Mouse (Mus musculus) MEL (cell line): Measurements from ENCODE around the gene Nsmce3. TPM values are rescaled to one million over a fixed set of nuclear protein-coding genes. Genes with fewer than 3 reads are reported as not detected.

ENCODE experiments used
- DNase-seq: peaks from one replicate; pipeline ENCODE4 v3.0.0; 2011; ENCODE audit warnings: low read depth, low spot score
- H3K27ac ChIP-seq: 2 replicates; pipeline ENCODE4 v1.5.1; 2012; ENCODE audit warnings: low read depth, mild to moderate bottlenecking, control low read depth, low read length, moderate library complexity; ENCODE audit not compliant: control insufficient read depth
- H3K27me3 ChIP-seq, 2 experiments: fragments of 150-350 bp in 1 of 2; sonication (generic) in 1 of 2; 2 replicates each; pipeline ENCODE4 v1.6.1; 2012; ENCODE audit warnings: low read length in 2 of 2, mild to moderate bottlenecking in 2 of 2, improper control_type of control experiment in 1 of 2, moderate library complexity in 1 of 2; ENCODE audit not compliant: insufficient read depth in 2 of 2, control insufficient read depth in 1 of 2
- H3K36me3 ChIP-seq, 2 experiments: 2 replicates each; pipeline ENCODE4 v1.6.1; 2012 to 2014; ENCODE audit warnings: low read length in 2 of 2, improper control_type of control experiment in 1 of 2, inconsistent platforms in 1 of 2, mild to moderate bottlenecking in 1 of 2; ENCODE audit not compliant: insufficient read depth in 2 of 2, control insufficient read depth in 1 of 2
- H3K4me1 ChIP-seq, 2 experiments: fragments of 150-350 bp in 1 of 2; sonication (generic) in 1 of 2; 2 replicates each; pipeline ENCODE4 v1.6.1; 2012; ENCODE audit warnings: low read length in 2 of 2, improper control_type of control experiment in 1 of 2, mild to moderate bottlenecking in 1 of 2; ENCODE audit not compliant: insufficient read depth in 2 of 2, control insufficient read depth in 1 of 2
- H3K4me3 ChIP-seq, 2 experiments: fragments of 150-350 bp in 1 of 2; sonication (generic) in 1 of 2; 2 replicates each; pipeline ENCODE4 v1.5.1; 2012; ENCODE audit warnings: low read depth in 2 of 2, low read length in 2 of 2, mild to moderate bottlenecking in 2 of 2, moderate library complexity in 2 of 2, control low read depth in 1 of 2, improper control_type of control experiment in 1 of 2; ENCODE audit not compliant: control insufficient read depth in 1 of 2, insufficient read depth in 1 of 2
- H3K79me2 ChIP-seq: 2 replicates; pipeline ENCODE4 v1.6.1; 2012; ENCODE audit warnings: mild to moderate bottlenecking, low read length, moderate library complexity; ENCODE audit not compliant: control insufficient read depth, poor library complexity, insufficient read depth
- H3K9ac ChIP-seq: 2 replicates; pipeline ENCODE4 v1.6.1; 2012; ENCODE audit warnings: low read depth, mild to moderate bottlenecking, control low read depth, low read length, moderate library complexity; ENCODE audit not compliant: control insufficient read depth, poor library complexity, severe bottlenecking
- H3K9me3 ChIP-seq: fragments of 150-350 bp; sonication (generic); replicated peaks from 2 replicates; pipeline ENCODE4 v1.6.1; 2012; ENCODE audit warnings: mild to moderate bottlenecking, low read length, improper control_type of control experiment, moderate library complexity; ENCODE audit not compliant: insufficient read depth
- CHD1 ChIP-seq: IDR thresholded peaks from 2 replicates; pipeline ENCODE4 v1.6.1; 2012; ENCODE audit warnings: low read depth, mild to moderate bottlenecking, inconsistent platforms, low read length, improper control_type of control experiment
- CHD2 ChIP-seq: IDR thresholded peaks from 2 replicates; pipeline ENCODE4 v1.6.1; 2011; ENCODE audit warnings: low read length, improper control_type of control experiment
- E2F4 ChIP-seq: IDR thresholded peaks from 2 replicates; pipeline ENCODE4 v1.6.1; 2011; ENCODE audit warnings: low read depth, low read length, improper control_type of control experiment, borderline replicate concordance
- ETS1 ChIP-seq: IDR thresholded peaks from 2 replicates; pipeline ENCODE4 v1.6.1; 2012; ENCODE audit warnings: low read depth, mild to moderate bottlenecking, inconsistent platforms, low read length, improper control_type of control experiment, moderate library complexity
- GATA1 ChIP-seq: IDR thresholded peaks from 2 replicates; pipeline ENCODE4 v1.6.1; 2011; ENCODE audit warnings: low read depth, low read length, improper control_type of control experiment
- MAX ChIP-seq: IDR thresholded peaks from 2 replicates; pipeline ENCODE4 v1.6.1; 2011; ENCODE audit warnings: low read length, improper control_type of control experiment
- MAZ ChIP-seq: IDR thresholded peaks from 2 replicates; pipeline ENCODE4 v1.6.1; 2012; ENCODE audit warnings: low read depth, mild to moderate bottlenecking, inconsistent platforms, low read length, improper control_type of control experiment
- MXI1 ChIP-seq: IDR thresholded peaks from 2 replicates; pipeline ENCODE4 v1.6.1; 2011; ENCODE audit warnings: mild to moderate bottlenecking, low read depth, low read length, improper control_type of control experiment
- MYB ChIP-seq: IDR thresholded peaks from 2 replicates; pipeline ENCODE4 v1.6.1; 2011; ENCODE audit warnings: mild to moderate bottlenecking, low read depth, low read length, improper control_type of control experiment
- MYC ChIP-seq: IDR thresholded peaks from 2 replicates; pipeline ENCODE4 v1.6.1; 2011; ENCODE audit warnings: low read depth, mild to moderate bottlenecking, low read length, improper control_type of control experiment, moderate library complexity
- NELFE ChIP-seq: IDR thresholded peaks from 2 replicates; pipeline ENCODE4 v1.6.1; 2011; ENCODE audit warnings: low read depth, low read length, improper control_type of control experiment
- NRF1 ChIP-seq: IDR thresholded peaks from 2 replicates; pipeline ENCODE4 v1.6.1; 2014; ENCODE audit warnings: low read depth, mild to moderate bottlenecking, inconsistent platforms, low read length, improper control_type of control experiment, moderate library complexity; ENCODE audit not compliant: poor library complexity, insufficient read depth, severe bottlenecking
- POLR2AphosphoS2 ChIP-seq: IDR thresholded peaks from 2 replicates; pipeline ENCODE4 v1.6.1; 2011; ENCODE audit warnings: low read length, improper control_type of control experiment
- RCOR1 ChIP-seq: IDR thresholded peaks from 2 replicates; pipeline ENCODE4 v1.6.1; 2012; ENCODE audit warnings: low read depth, mild to moderate bottlenecking, inconsistent platforms, low read length, improper control_type of control experiment
- SMC3 ChIP-seq: IDR thresholded peaks from 2 replicates; pipeline ENCODE4 v1.6.1; 2011; ENCODE audit warnings: low read depth, low read length, improper control_type of control experiment
- UBTF ChIP-seq: IDR thresholded peaks from 2 replicates; pipeline ENCODE4 v1.6.1; 2012; ENCODE audit warnings: low read depth, mild to moderate bottlenecking, inconsistent platforms, low read length, improper control_type of control experiment, moderate library complexity, borderline replicate concordance; ENCODE audit not compliant: insufficient read depth
- USF1 ChIP-seq: IDR thresholded peaks from 2 replicates; pipeline ENCODE4 v1.6.1; 2014; ENCODE audit warnings: low read depth, mild to moderate bottlenecking, inconsistent platforms, low read length, improper control_type of control experiment, moderate library complexity
- ZC3H11A ChIP-seq: IDR thresholded peaks from 2 replicates; pipeline ENCODE4 v1.6.1; 2012; ENCODE audit warnings: low read depth, mild to moderate bottlenecking, inconsistent platforms, low read length, improper control_type of control experiment
- polyA plus RNA-seq, 2 experiments: library from polyadenylated mRNA; stranded (reverse) in 1 of 2; unstranded in 1 of 2; fragments of >175 nt in 1 of 2; fragments of >200 nt in 1 of 2; gene quantifications; 2 replicates each; pipeline versions ENCODE4 v1.2.1 to v1.2.4; 2012; ENCODE audit warnings: low replicate concordance in 2 of 2, low read depth in 1 of 2; ENCODE audit not compliant: insufficient read length in 2 of 2, insufficient read depth in 1 of 2, missing spikeins in 1 of 2
- total RNA-seq: library from RNA; depleted of rRNA; stranded (reverse); fragments of 300-350 nt; gene quantifications from 2 replicates; pipeline ENCODE4 v1.2.3, GENCODE M21; 2012

The Nsmce3 gene
- total and polyA plus RNA-seq, 3 experiments = 9.5 to 9.9 TPM; not detected in 1

GRCm38 (mm10) chr7:64856526-64857082, 16.2 kb downstream of the Nsmce3 start:
- no peaks in the 10 kb centered on the region for H3K27me3 ChIP-seq
- no peaks in the 10 kb centered on the region for H3K36me3 ChIP-seq
- H3K79me2 ChIP-seq = no peaks in the 10 kb centered on the region
- no peak for DNase-seq
- no peaks in the 10 kb centered on the region for H3K9me3 ChIP-seq
- no peak for TF ChIP-seq USF1
- no peak for TF ChIP-seq NRF1
- TF ChIP-seq MYB = no peak
- TF ChIP-seq ZC3H11A = no peak
- TF ChIP-seq RCOR1 = no peak
- TF ChIP-seq MAZ = no peak
- no peak for TF ChIP-seq MXI1
- TF ChIP-seq, all 39 proteins: peak for 0
- Histone ChIP-seq H3K27ac (no peak overlapping the region), H3K4me1 (no peaks in the 10 kb centered on the region), H3K4me3 (no peak overlapping the region), H3K9ac (no peak overlapping the region)

GRCm38 (mm10) chr7:64855976-64856375, 16.8 kb downstream of the Nsmce3 start:
- no peak for TF ChIP-seq MAX
- TF ChIP-seq NELFE = no peak
- TF ChIP-seq POLR2AphosphoS2 = no peak
- no peak for TF ChIP-seq NRF1
- TF ChIP-seq GATA1 = no peak
- no peaks in the 10 kb centered on the region for H3K79me2 ChIP-seq
- DNase-seq = no peak
- H3K4me1 ChIP-seq = no peaks in the 10 kb centered on the region
- H3K9me3 ChIP-seq = no peaks in the 10 kb centered on the region
- H3K4me3 ChIP-seq = no peak overlapping the region
- H3K9ac ChIP-seq = no peak overlapping the region
- no peaks in the 10 kb centered on the region for H3K27me3 ChIP-seq
- H3K27ac ChIP-seq = no peak overlapping the region
- no peaks in the 10 kb centered on the region for H3K36me3 ChIP-seq

GRCm38 (mm10) chr7:64855389-64855927, 17.3 kb downstream of the Nsmce3 start:
- Histone ChIP-seq H3K79me2 (no peaks in the 10 kb centered on the region), H3K4me3 (no peak overlapping the region)

More at GRCm38 (mm10) chr7:64855389-64855927, 17.3 kb downstream of the Nsmce3 start:
- no peak overlapping the region for H3K27ac ChIP-seq
- no peak for DNase-seq
- TF ChIP-seq MYC = no peak
- no peak for TF ChIP-seq ETS1
- no peak for TF ChIP-seq SMC3
- TF ChIP-seq UBTF = no peak
- no peak for TF ChIP-seq CHD1
- TF ChIP-seq CHD2 = no peak
- TF ChIP-seq NELFE = no peak
- no peak for TF ChIP-seq MAX
- no peak for TF ChIP-seq E2F4
- no peaks in the 10 kb centered on the region for H3K27me3 ChIP-seq
- H3K9me3 ChIP-seq = no peaks in the 10 kb centered on the region
- H3K9ac ChIP-seq = no peak overlapping the region
- no peaks in the 10 kb centered on the region for H3K4me1 ChIP-seq
- H3K36me3 ChIP-seq = no peaks in the 10 kb centered on the region
